17 mouse cellular contexts compared by ENCODE assay signal in the genomic region with DNA sequence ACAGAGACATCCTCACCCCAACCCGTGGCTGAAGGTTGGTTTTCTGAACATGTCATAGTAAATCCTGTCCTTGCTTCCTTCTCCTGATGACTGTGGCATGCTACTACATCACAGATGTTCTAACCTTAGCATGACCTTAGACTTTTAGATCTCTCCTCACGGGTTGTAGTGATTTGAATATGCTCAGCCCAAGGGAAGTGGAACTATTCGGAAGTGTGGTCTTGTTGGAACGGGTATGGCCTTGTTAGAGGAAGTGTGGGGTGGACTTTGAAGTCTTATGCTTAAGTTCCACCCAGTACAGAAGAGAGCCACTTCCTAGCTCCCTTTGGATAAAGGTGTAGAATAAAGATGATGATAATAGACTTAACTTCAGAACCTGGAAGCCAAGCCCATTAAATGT. TPM values are rescaled to one million over a fixed set of nuclear protein-coding genes. Genes with fewer than 3 reads are reported as not detected.
A peak's percentile ranks its signal among the peaks of the same experiment; 100 is the strongest.
DNase-seq lines count a peak whose midpoint lies in the region; ATAC-seq and TF ChIP-seq lines count a peak whose summit lies in the region.
"Had no signal": no experiment of that assay in that cellular context is flagged by ENCODE, and none has a peak within 500 bp of the region (broad histone marks: within the 10 kb centered on the region; RNA-seq: fewer than 3 reads in every experiment).

No protein-coding gene starts in this region.

- DNase-seq in lung, postnatal 36 days = peak; percentile 6
- DNase-seq in lung, adult 18-20 months = no peak
- no peak for DNase-seq in cerebellum, adult 2 months
- no peak for DNase-seq in retina, postnatal 1 day
- DNase-seq: adrenal gland, adult 8-10 months; adrenal gland, postnatal 36 days; cerebellum, adult 8-10 months; cerebellum, postnatal 25 days; gastrocnemius, adult 2 months; gastrocnemius, postnatal 25 days; heart, postnatal 36 days had no signal

- no peak overlapping the region for H3K27ac ChIP-seq in cerebellum, adult 2 months (ENCODE audit: insufficient read depth, low read length)
- H3K27ac ChIP-seq: embryonic facial prominence, embryonic 13.5 days; forebrain, embryonic 12.5 days; gastrocnemius, adult 2 months; heart, embryonic 13.5 days; hindbrain, embryonic 15.5 days had no signal

- no peaks in the 10 kb centered on the region for H3K4me1 ChIP-seq in cerebellum, adult 2 months (ENCODE audit: control insufficient read depth, insufficient read depth, low read length)
- H3K4me1 ChIP-seq: embryonic facial prominence, embryonic 13.5 days; forebrain, embryonic 12.5 days; heart, embryonic 13.5 days; hindbrain, embryonic 15.5 days had no signal

- 85% methylated on average over 4 of the region's 4 CpGs for WGBS in cerebellum, adult 2 months

- no peaks in the 10 kb centered on the region for H3K27me3 ChIP-seq in cerebellum, adult 2 months (ENCODE audit: control insufficient read depth, insufficient read depth, low read length)
- H3K27me3 ChIP-seq: embryonic facial prominence, embryonic 13.5 days; forebrain, embryonic 12.5 days; heart, embryonic 13.5 days; hindbrain, embryonic 15.5 days had no signal

- H3K4me3 ChIP-seq in cerebellum, adult 2 months (replicated peaks; ENCODE audit: insufficient read depth, low read depth, low read length) = no peak overlapping the region
- H3K4me3 ChIP-seq: embryonic facial prominence, embryonic 13.5 days; forebrain, embryonic 12.5 days; gastrocnemius, adult 2 months; heart, embryonic 13.5 days; hindbrain, embryonic 15.5 days had no signal

- no peak for TF ChIP-seq CTCF in cerebellum, adult 2 months (IDR thresholded peaks at IDR 0.05; ENCODE audit: borderline replicate concordance, insufficient read depth, low read depth, low read length)

- ATAC-seq in megakaryocyte, adult 5-6 weeks (ENCODE audit: poor library complexity, severe bottlenecking) = peak; percentile 93
- 0 out of 2 replicates have a peak, but pooled peaks have one; percentile 26 for ATAC-seq in neutrophil, adult 5-6 weeks (ENCODE audit: extremely low read depth, insufficient number of reproducible peaks, low FRiP score, poor library complexity, severe bottlenecking)

- TF ChIP-seq POLR2A in cerebellum, adult 2 months (IDR thresholded peaks at IDR 0.05; ENCODE audit: borderline replicate concordance, insufficient read depth, low read length) = no peak

RNA-seq across cellular contexts. Expression of a gene that starts 22.6 kb away (rescaled TPM):
- total RNA-seq in megakaryocyte, adult 5-6 weeks (2015) = 165 and 167 TPM in 2 replicates
- 226 and 236 TPM in 2 replicates for total RNA-seq in megakaryocyte, adult 5-6 weeks (2017)
- total RNA-seq in neutrophil, adult 5-6 weeks (2017) = 577 and 629 TPM in 2 replicates
- 0.92 and 1.3 TPM in 2 replicates for polyA plus RNA-seq in cerebellum, adult 2 months (2012; rRNA removed)
